Mouse (Mus musculus) left cerebral cortex, postnatal 36 days (tissue): ENCODE measurements around the gene Il1f10. TPM values are rescaled to one million over a fixed set of nuclear protein-coding genes. Genes with fewer than 3 reads are reported as not detected.

ENCODE experiments used
- DNase-seq, 2 experiments: peaks; one replicate each; pipeline ENCODE4 v3.0.0; 2021 to 2022; ENCODE audit warnings: low spot score in 2 of 2, mixed read lengths in 1 of 2
- intact Hi-C: fragments of 180-260 bp; cut with DNase I; formaldehyde crosslinking; loops from one replicate; pipeline ENCODE4 v1.15.1; 2025
- total RNA-seq, 2 experiments: library from RNA; stranded (reverse); gene quantifications; 2 replicates each; pipeline ENCODE4 v1.2.3; 2021

Gene Il1f10
- not detected for total RNA-seq

- intact Hi-C loops, result no loop called here
- no peak for DNase-seq
These were observed at the start of gene Il1f10 for GRCm38 (mm10) chr2:24290896-24291295. TSS of gene Il1f10 (plus strand) at chr2:24291196.

GRCm38 (mm10) chr2:24267503-24267902, 23.5 kb upstream of the Il1f10 start:
- intact Hi-C loops, result no loop called here
- no peak for DNase-seq

- DNase-seq, result no peak
- intact Hi-C loops, result no loop called here
These were observed 17.4 kb upstream of the Il1f10 start for GRCm38 (mm10) chr2:24273619-24274018.

GRCm38 (mm10) chr2:24275146-24275545, 15.8 kb upstream of the Il1f10 start:
- no peak for DNase-seq
- intact Hi-C loops, result no loop called here

- DNase-seq, result no peak
- intact Hi-C loops, result no loop called here
These were observed 14.3 kb upstream of the Il1f10 start, which contains the start of gene Il1f5 for GRCm38 (mm10) chr2:24276654-24277053. TSS of gene Il1f5 (plus strand) at chr2:24276954.

GRCm38 (mm10) chr2:24294616-24295015, 3.6 kb downstream of the Il1f10 start:
- DNase-seq, result no peak
- intact Hi-C loops, result no loop called here

- DNase-seq, result peak in 1 of 2 experiments; percentile 30
- intact Hi-C loops, result loop anchor here (1.0 to 2.0 kb wide), 2 partner anchors 108 to 272 kb away; no protein-coding TSS in a partner anchor
These were observed 5.8 kb downstream of the Il1f10 start for GRCm38 (mm10) chr2:24296837-24297236.

- intact Hi-C loops, result no loop called here
- no peak for DNase-seq
These were observed 20.5 kb downstream of the Il1f10 start for GRCm38 (mm10) chr2:24311302-24312001.

GRCm38 (mm10) chr2:24316919-24317318, 25.9 kb downstream of the Il1f10 start:
- DNase-seq, result no peak
- intact Hi-C loops, result no loop called here

GRCm38 (mm10) chr2:24317919-24318598, 27.1 kb downstream of the Il1f10 start:
- no peak for DNase-seq
- intact Hi-C loops, result no loop called here

GRCm38 (mm10) chr2:24335333-24335732, 44.3 kb downstream of the Il1f10 start:
- no peak for DNase-seq
- intact Hi-C loops, result no loop called here

GRCm38 (mm10) chr2:24336545-24336944, 45.5 kb downstream of the Il1f10 start, which contains the start of gene Il1rn:
TSS of gene Il1rn (plus strand) at chr2:24336853.
- DNase-seq, result no peak
- intact Hi-C loops, result no loop called here

GRCm38 (mm10) chr2:24341395-24341885, 50.4 kb downstream of the Il1f10 start:
- intact Hi-C loops, result no loop called here
- DNase-seq, result no peak

Other genes starting within 250 kb of the Il1f10 start
- 10 to 100 TPM; 23.0 to 24.5 TPM for gene Hnmt, start 241.8 kb upstream of the Il1f10 start, total RNA-seq
- gene Tbpl2, start 194.6 kb upstream of the Il1f10 start, total RNA-seq, result not detected
- gene Il1f8, start 138.0 kb upstream of the Il1f10 start, total RNA-seq, result not detected
- gene Il1f9, start 104.7 kb upstream of the Il1f10 start, total RNA-seq, result not detected
- not detected for gene Il1f6, start 75.8 kb upstream of the Il1f10 start, total RNA-seq
- under 1 TPM in 1 of 2 experiments, not detected in 1; 0.44 TPM for gene Il1f5, start 14.2 kb upstream of the Il1f10 start, total RNA-seq
- not detected for gene Il1rn, start 45.7 kb downstream of the Il1f10 start, total RNA-seq
- 1 to 10 TPM; 2.1 to 3.0 TPM for gene Psd4, start 76.4 kb downstream of the Il1f10 start, total RNA-seq
- gene Pax8, start 184.4 kb downstream of the Il1f10 start, total RNA-seq, result not detected